ENCODE assay signal across 9 mouse cellular contexts in the genomic region with DNA sequence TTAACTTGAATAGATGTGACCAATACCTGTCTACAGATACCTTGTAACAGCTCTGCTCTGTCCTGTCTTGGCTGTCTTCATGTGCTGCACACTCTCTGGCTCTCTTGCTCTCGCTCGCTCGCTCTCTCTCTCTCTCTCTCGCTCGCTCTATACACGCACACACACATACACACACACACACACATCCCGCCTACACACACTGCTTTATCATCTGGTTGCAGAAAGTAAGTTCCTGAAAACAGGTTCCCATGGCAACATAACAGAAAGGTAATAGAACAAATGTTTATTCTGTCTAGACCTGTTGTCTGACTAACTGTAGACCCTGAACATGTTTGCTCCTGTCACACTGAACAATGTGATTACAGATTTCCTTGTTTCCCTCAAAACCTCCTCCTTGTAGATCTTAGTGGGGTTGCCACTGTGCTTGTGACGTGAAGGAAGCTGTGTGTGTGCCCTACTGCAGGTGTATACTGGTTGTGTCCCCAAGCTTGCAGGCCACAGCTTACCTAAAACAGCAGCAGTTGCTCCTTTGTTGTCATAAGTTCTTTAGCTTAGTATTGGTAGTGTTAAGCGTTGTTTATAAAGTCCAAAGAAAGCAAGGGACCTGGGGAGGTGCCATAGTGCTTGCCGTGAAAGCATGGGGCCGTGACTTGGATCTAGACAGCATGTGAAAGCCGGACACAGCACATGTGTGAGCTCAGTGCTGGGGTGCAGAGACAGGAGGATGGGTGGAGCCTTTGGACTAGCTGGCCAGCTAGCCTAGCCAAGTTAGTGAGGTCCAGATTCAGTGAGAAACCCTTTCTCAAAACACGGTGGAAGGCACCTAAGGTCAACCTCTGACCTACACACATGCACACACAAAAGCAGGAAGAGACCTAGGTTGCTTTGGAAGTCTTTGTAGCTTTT. TPM values are rescaled to one million over a fixed set of nuclear protein-coding genes. Genes with fewer than 3 reads are reported as not detected.
DNase-seq lines count a peak whose midpoint lies in the region; ATAC-seq lines count a peak whose summit lies in the region.
"Had no signal": no experiment of that assay in that cellular context is flagged by ENCODE, and none has a peak within 500 bp of the region (broad histone marks: within the 10 kb centered on the region; RNA-seq: fewer than 3 reads in every experiment).

No protein-coding gene starts in this region.

- H3K4me2 ChIP-seq in forebrain, embryonic 16.5 days (ENCODE audit: low read length) = no peak overlapping the region
- H3K4me2 ChIP-seq: neural tube, embryonic 13.5 days had no signal

- 60% methylated on average over 13 of the region's 13 CpGs for WGBS in forebrain, embryonic 16.5 days

- ATAC-seq in forebrain, embryonic 16.5 days = peak; percentile 58; the same call in 1 of the 2 replicates

- H3K36me3 ChIP-seq in forebrain, embryonic 16.5 days (ENCODE audit: control insufficient read depth, insufficient read depth) = no peaks in the 10 kb centered on the region
- H3K36me3 ChIP-seq in megakaryocyte, embryonic 14.5 days (replicated peaks; ENCODE audit: low read length) = peaks cover 89% of the 10 kb centered on the region

- H3K27ac ChIP-seq in forebrain, embryonic 16.5 days (ENCODE audit: low read length) = no peak overlapping the region
- H3K27ac ChIP-seq: neural tube, embryonic 13.5 days had no signal

- peaks cover 25% of the 10 kb centered on the region for H3K4me1 ChIP-seq in forebrain, embryonic 16.5 days (replicated peaks; ENCODE audit: control insufficient read depth, insufficient read depth, low read length)
- peaks cover 94% of the 10 kb centered on the region for H3K4me1 ChIP-seq in megakaryocyte, embryonic 14.5 days

- H3K27me3 ChIP-seq in forebrain, embryonic 16.5 days (replicated peaks; ENCODE audit: control insufficient read depth, insufficient read depth, low read length) = no peaks in the 10 kb centered on the region
- H3K27me3 ChIP-seq in megakaryocyte, embryonic 14.5 days (replicated peaks) = no peaks in the 10 kb centered on the region
- H3K27me3 ChIP-seq: neural tube, embryonic 13.5 days had no signal

- H3K9ac ChIP-seq in forebrain, embryonic 16.5 days (replicated peaks; ENCODE audit: low read depth, low read length) = no peak overlapping the region
- H3K9ac ChIP-seq: neural tube, embryonic 13.5 days had no signal

- H3K4me3 ChIP-seq in forebrain, embryonic 16.5 days (replicated peaks; ENCODE audit: low read length) = no peak overlapping the region
- H3K4me3 ChIP-seq in megakaryocyte, embryonic 14.5 days (replicated peaks) = peak overlapping the region; percentile 85
- H3K4me3 ChIP-seq: neural tube, embryonic 13.5 days had no signal

- no peaks in the 10 kb centered on the region for H3K9me3 ChIP-seq in forebrain, embryonic 16.5 days (ENCODE audit: control insufficient read depth, low read length)
- no peaks in the 10 kb centered on the region for H3K9me3 ChIP-seq in megakaryocyte, embryonic 14.5 days
- H3K9me3 ChIP-seq: neural tube, embryonic 13.5 days had no signal

- DNase-seq in adrenal gland, adult 2 months = peak; percentile 37
- no peak for DNase-seq in adrenal gland, postnatal 4 days (ENCODE audit: low spot score in 2 of 2)
- peak; percentile 56 for DNase-seq in layer of hippocampus, adult 11-12 months (ENCODE audit: low spot score)
- no peak for DNase-seq in layer of hippocampus, postnatal 36 days
- peak; percentile 78 for DNase-seq in MEL-GATA-1-ER (ENCODE audit: extremely low read depth, low read depth)
- no peak for DNase-seq in adrenal gland, postnatal 14 days

RNA-seq across cellular contexts. Expression of gene Mapk14, which starts 6.4 kb away (rescaled TPM):
- 10 to 100 TPM; 74.4 to 85.2 TPM for total RNA-seq in adrenal gland, adult 2 months (2021)
- 52.9 and 65.3 TPM in 2 replicates for polyA plus RNA-seq in adrenal gland, adult 2 months (2012; rRNA removed)
- 10 to 100 TPM; 74.0 to 78.0 TPM for total RNA-seq in adrenal gland, postnatal 4 days (2021)
- total RNA-seq in layer of hippocampus, postnatal 36 days (2021) = 10 to 100 TPM; 76.7 to 78.8 TPM
- 27.2 and 27.8 TPM in 2 replicates for polyA plus RNA-seq in forebrain, embryonic 16.5 days (2015; fragmentation: Nextera tagmentation; extraction: Ambion mirVana)
- 23.4 and 34.8 TPM in 2 replicates for polyA plus RNA-seq in megakaryocyte, embryonic 14.5 days (2012; ENCODE audit: insufficient read depth, low replicate concordance)
- total RNA-seq in adrenal gland, postnatal 14 days (2021) = 69.1 and 76.3 TPM in 2 replicates

RNA-seq across cellular contexts. Expression of gene Slc26a8, which starts 7.5 kb away (rescaled TPM):
- 1 to 10 TPM; 1.2 to 1.3 TPM for total RNA-seq in adrenal gland, adult 2 months (2021)
- polyA plus RNA-seq in adrenal gland, adult 2 months (2012; rRNA removed) = 1.1 TPM in 2 replicates
- total RNA-seq in adrenal gland, postnatal 4 days (2021) = 1 to 10 TPM; 2.7 to 3.4 TPM
- 1 to 10 TPM; 3.7 to 6.4 TPM for total RNA-seq in layer of hippocampus, postnatal 36 days (2021)
- 1.2 and 3.4 TPM in 2 replicates for polyA plus RNA-seq in forebrain, embryonic 16.5 days (2015; fragmentation: Nextera tagmentation; extraction: Ambion mirVana)
- polyA plus RNA-seq in megakaryocyte, embryonic 14.5 days (2012; ENCODE audit: insufficient read depth, low replicate concordance) = 1.2 and 1.4 TPM in 2 replicates
- total RNA-seq in adrenal gland, postnatal 14 days (2021) = 1.3 and 2.9 TPM in 2 replicates

RNA-seq across cellular contexts. Expression of gene AC170998.1, which starts 28.3 kb away (rescaled TPM):
- 1 to 10 TPM in 1 of 2 experiments, not detected in 1; 1.7 TPM for total RNA-seq in adrenal gland, adult 2 months (2021)
- 0.31 and 0.40 TPM in 2 replicates for polyA plus RNA-seq in adrenal gland, adult 2 months (2012; rRNA removed)
- total RNA-seq in adrenal gland, postnatal 4 days (2021) = 1 to 10 TPM; 2.5 to 3.8 TPM
- 1 to 10 TPM; 1.4 to 1.8 TPM for total RNA-seq in layer of hippocampus, postnatal 36 days (2021)
- 0.43 and 3.5 TPM in 2 replicates for polyA plus RNA-seq in forebrain, embryonic 16.5 days (2015; fragmentation: Nextera tagmentation; extraction: Ambion mirVana)
- not detected in 2 replicates for polyA plus RNA-seq in megakaryocyte, embryonic 14.5 days (2012; ENCODE audit: insufficient read depth, low replicate concordance)
- total RNA-seq in adrenal gland, postnatal 14 days (2021) = 1.2 and 2.0 TPM in 2 replicates

Comparison
In these comparisons a context has a peak if more than half of its experiments do, and no peak if none do; other contexts are left out.
1. DNase-seq: peak in adrenal gland, adult 2 months (single experiment), layer of hippocampus, adult 11-12 months (single experiment) and MEL-GATA-1-ER (single experiment); none in adrenal gland, postnatal 4 days (0 of 2), layer of hippocampus, postnatal 36 days (0 of 2) and adrenal gland, postnatal 14 days (single experiment).